Mouse (Mus musculus): ENCODE data around the gene Fig4. TPM values are rescaled to one million over a fixed set of nuclear protein-coding genes. Genes with fewer than 3 reads are reported as not detected.

The Fig4 gene
- polyA plus RNA-seq, 1 experiment: 11.9 TPM

- Histone ChIP-seq H3K36me3 (ENCODE audit: control insufficient read depth, insufficient read depth) (peaks cover 8% of the 10 kb centered on the region), H3K4me2 (ENCODE audit: low read depth) (no peak overlapping the region), H3ac (ENCODE audit: control insufficient read depth, insufficient read length) (no peak overlapping the region), H3K79me2 (ENCODE audit: control insufficient read depth, insufficient read depth) (no peaks in the 10 kb centered on the region), H3K4me3 (no peak overlapping the region), H3K27me3 (ENCODE audit: control insufficient read depth, insufficient read depth, insufficient read length) (no peaks in the 10 kb centered on the region)
- no peak for TF ChIP-seq REST (IDR thresholded peaks at IDR 0.05; ENCODE audit: insufficient read depth, insufficient read length)
- TF ChIP-seq CEBPB (IDR thresholded peaks at IDR 0.05; ENCODE audit: insufficient read depth, poor library complexity, severe bottlenecking): no peak
- TF ChIP-seq POLR2AphosphoS2 (IDR thresholded peaks at IDR 0.05; ENCODE audit: insufficient read length, low read depth): no peak
These were observed 56.9 kb downstream of the Fig4 start for GRCm38 (mm10) chr10:41246111-41246510.

DNA sequence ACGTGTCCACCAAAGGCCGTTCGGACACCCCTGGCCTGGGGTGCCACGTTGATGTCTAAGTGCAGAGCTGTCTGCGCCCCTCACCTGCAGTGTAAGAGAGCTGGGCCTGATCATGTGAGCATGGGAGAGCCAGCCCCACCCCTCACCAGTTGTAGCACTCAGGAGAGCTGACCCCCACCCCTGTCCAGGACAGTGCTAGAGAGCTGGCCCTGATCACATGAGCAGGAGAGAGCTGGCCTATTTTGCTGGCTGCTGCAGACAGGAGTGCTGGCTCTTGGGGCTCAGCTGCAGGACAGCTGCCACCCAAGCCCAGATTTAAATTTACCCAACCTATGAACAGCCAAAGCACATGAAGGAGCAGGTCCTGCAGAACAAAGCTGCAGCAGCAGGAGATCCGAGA lies 57.6 kb downstream of the Fig4 start:
- TF ChIP-seq POLR2A (IDR thresholded peaks at IDR 0.05; ENCODE audit: insufficient read length, low read depth): no peak
- TF ChIP-seq REST (IDR thresholded peaks at IDR 0.05; ENCODE audit: insufficient read depth, insufficient read length): no peak
- no peak for TF ChIP-seq E2F4 (IDR thresholded peaks at IDR 0.05; ENCODE audit: insufficient read depth)
- no peak for TF ChIP-seq TCF3 (IDR thresholded peaks at IDR 0.05; ENCODE audit: insufficient read length, low read depth)
- TF ChIP-seq TCF12 (IDR thresholded peaks at IDR 0.05; ENCODE audit: insufficient read depth, poor library complexity, severe bottlenecking): no peak
- no peak for TF ChIP-seq MYOG (IDR thresholded peaks at IDR 0.05; ENCODE audit: control insufficient read depth in 1 of 3, insufficient read depth in 1 of 3, insufficient read length in 2 of 3, low read depth in 2 of 3)
- no peak for TF ChIP-seq CEBPB (IDR thresholded peaks at IDR 0.05; ENCODE audit: insufficient read depth, poor library complexity, severe bottlenecking)
- Histone ChIP-seq H3K4me3 (no peak overlapping the region), H3K36me3 (ENCODE audit: control insufficient read depth, insufficient read depth) (peaks cover 3% of the 10 kb centered on the region), H3K27me3 (ENCODE audit: control insufficient read depth, insufficient read depth, insufficient read length) (no peaks in the 10 kb centered on the region), H3ac (ENCODE audit: control insufficient read depth, insufficient read length) (no peak overlapping the region), H3K79me2 (ENCODE audit: control insufficient read depth, insufficient read depth) (no peaks in the 10 kb centered on the region), H3K4me2 (ENCODE audit: low read depth) (no peak overlapping the region)

- H3ac ChIP-seq (ENCODE audit: control insufficient read depth, insufficient read length): no peak overlapping the region
- no peak overlapping the region for H3K4me3 ChIP-seq
- H3K36me3 ChIP-seq (ENCODE audit: control insufficient read depth, insufficient read depth): peaks cover 3% of the 10 kb centered on the region
- no peaks in the 10 kb centered on the region for H3K27me3 ChIP-seq (ENCODE audit: control insufficient read depth, insufficient read depth, insufficient read length)
- H3K79me2 ChIP-seq (ENCODE audit: control insufficient read depth, insufficient read depth): no peaks in the 10 kb centered on the region
- no peak overlapping the region for H3K4me2 ChIP-seq (ENCODE audit: low read depth)
- no peak for TF ChIP-seq POLR2AphosphoS2 (IDR thresholded peaks at IDR 0.05; ENCODE audit: insufficient read length, low read depth)
- TF ChIP-seq POLR2A (IDR thresholded peaks at IDR 0.05; ENCODE audit: insufficient read length, low read depth): no peak
- TF ChIP-seq E2F4 (IDR thresholded peaks at IDR 0.05; ENCODE audit: insufficient read depth): no peak
- no peak for TF ChIP-seq SRF (IDR thresholded peaks at IDR 0.05; ENCODE audit: control insufficient read depth, insufficient read length, low read depth)
- TF ChIP-seq MAX (IDR thresholded peaks at IDR 0.05; ENCODE audit: low read depth): no peak
- TF ChIP-seq USF1 (IDR thresholded peaks at IDR 0.05; ENCODE audit: low read depth): no peak
- TF ChIP-seq MYOG (IDR thresholded peaks at IDR 0.05; ENCODE audit: control insufficient read depth in 1 of 3, insufficient read depth in 1 of 3, insufficient read length in 2 of 3, low read depth in 2 of 3): no peak
- TF ChIP-seq TCF3 (IDR thresholded peaks at IDR 0.05; ENCODE audit: insufficient read length, low read depth): no peak
- TF ChIP-seq TCF12 (IDR thresholded peaks at IDR 0.05; ENCODE audit: insufficient read depth, poor library complexity, severe bottlenecking): no peak
- TF ChIP-seq REST (IDR thresholded peaks at IDR 0.05; ENCODE audit: insufficient read depth, insufficient read length): no peak
- no peak for TF ChIP-seq CEBPB (IDR thresholded peaks at IDR 0.05; ENCODE audit: insufficient read depth, poor library complexity, severe bottlenecking)
These were observed 58.0 kb downstream of the Fig4 start for GRCm38 (mm10) chr10:41245028-41245427.

DNA sequence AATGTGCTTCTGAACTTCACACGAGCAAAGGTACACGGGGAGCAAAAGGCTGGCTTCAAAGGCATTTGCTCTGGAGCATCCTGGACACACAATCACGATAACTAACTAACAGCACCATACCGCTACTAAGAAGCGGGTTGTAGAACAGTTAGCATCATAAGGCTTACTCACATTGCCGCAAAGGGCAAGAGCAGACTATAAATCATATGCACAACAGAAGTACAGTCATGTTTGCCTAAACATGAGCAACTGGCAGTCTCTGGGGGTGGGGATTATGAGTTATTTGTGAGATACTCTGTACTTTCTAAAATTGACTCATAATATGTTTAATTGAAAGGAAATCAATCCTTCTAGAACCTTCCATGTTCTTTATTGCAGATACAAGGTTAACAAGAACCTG lies 59.1 kb downstream of the Fig4 start:
- no peaks in the 10 kb centered on the region for H3K79me2 ChIP-seq (ENCODE audit: control insufficient read depth, insufficient read depth)
- no peaks in the 10 kb centered on the region for H3K27me3 ChIP-seq (ENCODE audit: control insufficient read depth, insufficient read depth, insufficient read length)
- no peak for TF ChIP-seq TCF3 (IDR thresholded peaks at IDR 0.05; ENCODE audit: insufficient read length, low read depth)
- no peak for TF ChIP-seq POLR2AphosphoS2 (IDR thresholded peaks at IDR 0.05; ENCODE audit: insufficient read length, low read depth)
- TF ChIP-seq CEBPB (IDR thresholded peaks at IDR 0.05; ENCODE audit: insufficient read depth, poor library complexity, severe bottlenecking): no peak
- no peak for TF ChIP-seq TCF12 (IDR thresholded peaks at IDR 0.05; ENCODE audit: insufficient read depth, poor library complexity, severe bottlenecking)
- no peak for TF ChIP-seq SRF (IDR thresholded peaks at IDR 0.05; ENCODE audit: control insufficient read depth, insufficient read length, low read depth)
- TF ChIP-seq POLR2A (IDR thresholded peaks at IDR 0.05; ENCODE audit: insufficient read length, low read depth): no peak
- no peak for TF ChIP-seq MYOD1 (IDR thresholded peaks at IDR 0.05; ENCODE audit: control insufficient read depth in 1 of 3, insufficient read length in 2 of 3, low read depth in 2 of 3)
- no peak for TF ChIP-seq USF1 (IDR thresholded peaks at IDR 0.05; ENCODE audit: low read depth)
- no peak for TF ChIP-seq E2F4 (IDR thresholded peaks at IDR 0.05; ENCODE audit: insufficient read depth)
- no peak for TF ChIP-seq MYOG (IDR thresholded peaks at IDR 0.05; ENCODE audit: control insufficient read depth in 1 of 3, insufficient read depth in 1 of 3, insufficient read length in 2 of 3, low read depth in 2 of 3)
- no peak for TF ChIP-seq MAX (IDR thresholded peaks at IDR 0.05; ENCODE audit: low read depth)
- no peak for TF ChIP-seq REST (IDR thresholded peaks at IDR 0.05; ENCODE audit: insufficient read depth, insufficient read length)
- H3K4me2 ChIP-seq (ENCODE audit: low read depth): no peak overlapping the region
- H3K36me3 ChIP-seq (ENCODE audit: control insufficient read depth, insufficient read depth): peaks cover under 1% of the 10 kb centered on the region
- H3K4me3 ChIP-seq: no peak overlapping the region
- no peak overlapping the region for H3ac ChIP-seq (ENCODE audit: control insufficient read depth, insufficient read length)

- H3K36me3 ChIP-seq (ENCODE audit: control insufficient read depth, insufficient read depth): no peaks in the 10 kb centered on the region
- TF ChIP-seq MYOD1 (IDR thresholded peaks at IDR 0.05; ENCODE audit: control insufficient read depth in 1 of 3, insufficient read length in 2 of 3, low read depth in 2 of 3): no peak
- TF ChIP-seq CEBPB (IDR thresholded peaks at IDR 0.05; ENCODE audit: insufficient read depth, poor library complexity, severe bottlenecking): no peak
- no peak for TF ChIP-seq REST (IDR thresholded peaks at IDR 0.05; ENCODE audit: insufficient read depth, insufficient read length)
- no peak for TF ChIP-seq POLR2A (IDR thresholded peaks at IDR 0.05; ENCODE audit: insufficient read length, low read depth)
- no peak overlapping the region for H3ac ChIP-seq (ENCODE audit: control insufficient read depth, insufficient read length)
- H3K27me3 ChIP-seq (ENCODE audit: control insufficient read depth, insufficient read depth, insufficient read length): no peaks in the 10 kb centered on the region
- H3K79me2 ChIP-seq (ENCODE audit: control insufficient read depth, insufficient read depth): no peaks in the 10 kb centered on the region
- no peak overlapping the region for H3K4me3 ChIP-seq
- H3K4me2 ChIP-seq (ENCODE audit: low read depth): no peak overlapping the region
These were observed 61.4 kb downstream of the Fig4 start for GRCm38 (mm10) chr10:41241558-41242242.

Measured in myocyte (in vitro differentiated cells).